Mouse (Mus musculus) central nervous system, embryonic 11.5 days (tissue): Measurements from ENCODE around the gene Prnd. TPM values are rescaled to one million over a fixed set of nuclear protein-coding genes. Genes with fewer than 3 reads are reported as not detected.

ENCODE experiments used
- polyA plus RNA-seq: library from polyadenylated mRNA; depleted of rRNA; stranded (reverse); fragments of >200 nt; gene quantifications from 2 replicates; pipeline ENCODE4 v1.2.3, GENCODE M21; 2012; rRNA removed

Prnd gene
- 2.6 and 9.4 TPM in 2 replicates for polyA plus RNA-seq

GRCm38 (mm10) chr2:131950598-131951095 is at the start of gene Prnd:
Prnd (plus strand) TSS chr2:131950861.

GRCm38 (mm10) chr2:131909683-131910572 is 40.7 kb upstream of the Prnd start, which contains the start of the genes Prnp and Prn:
Prnp (plus strand) TSS chr2:131909928.
Prn (plus strand) TSS chr2:131909957.

Other genes starting within 250 kb of the Prnd start
- gene Erv3, start 91.1 kb upstream of the Prnd start, polyA plus RNA-seq, result 0.01 and 0.30 TPM in 2 replicates
- 21.8 and 33.3 TPM in 2 replicates for gene Prnp, start 40.9 kb upstream of the Prnd start, polyA plus RNA-seq
- 0.10 TPM in 1 of 2 replicates, not detected in the other for gene Prn, start 40.9 kb upstream of the Prnd start, polyA plus RNA-seq
- gene Rassf2, start 79.4 kb downstream of the Prnd start, polyA plus RNA-seq, result 17.1 and 19.4 TPM in 2 replicates
- 8.6 and 14.9 TPM in 2 replicates for gene Slc23a2, start 194.2 kb downstream of the Prnd start, polyA plus RNA-seq